In genomic region chr15:102463666-102464065, GRCm38 (mm10) we compare ENCODE assay signal across 11 mouse cellular contexts. TPM values are rescaled to one million over a fixed set of nuclear protein-coding genes. Genes with fewer than 3 reads are reported as not detected.
DNase-seq lines count a peak whose midpoint lies in the region; ATAC-seq and TF ChIP-seq lines count a peak whose summit lies in the region.
"Had no signal": no experiment of that assay in that cellular context is flagged by ENCODE, and none has a peak within 500 bp of the region (broad histone marks: within the 10 kb centered on the region; RNA-seq: fewer than 3 reads in every experiment).

No protein-coding gene starts in this region.

- no peaks in the 10 kb centered on the region for H3K27me3 ChIP-seq in heart, adult 2 months (ENCODE audit: control insufficient read depth, insufficient read depth, low read length)

- no peak overlapping the region for H3K27ac ChIP-seq in heart, adult 2 months

- ATAC-seq in neutrophil, adult 5-6 weeks (ENCODE audit: extremely low read depth, insufficient number of reproducible peaks, low FRiP score, poor library complexity, severe bottlenecking) = 0 out of 2 replicates have a peak, but pooled peaks have one; percentile 23

- DNase-seq in heart, adult 2 months = no peak
- no peak for DNase-seq in heart, postnatal 4 days
- DNase-seq in lung, postnatal 36 days = peak; percentile 78
- DNase-seq in lung, adult 18-20 months = no peak
- DNase-seq in R1 (ENCODE audit: low read depth, low spot score) = peak; percentile 75
- no peak for DNase-seq in adrenal gland, postnatal 4 days (ENCODE audit: low spot score in 2 of 2)
- DNase-seq in gastrocnemius, adult 8-10 months (ENCODE audit: low spot score in 2 of 2) = no peak
- DNase-seq: cerebellum, adult 2 months; layer of hippocampus, postnatal 36 days had no signal

- TF ChIP-seq CTCF in heart, adult 2 months (IDR thresholded peaks at IDR 0.05) = peak; percentile 56

- no peak overlapping the region for H3K9ac ChIP-seq in heart, adult 2 months (ENCODE audit: low read depth, low read length)

- H3K4me1 ChIP-seq in heart, adult 2 months (ENCODE audit: control insufficient read depth, insufficient read depth, low read length) = peaks cover 4% of the 10 kb centered on the region; the same call in 1 of the 2 replicates

- intact Hi-C loops in heart, adult 2 months (cut with DNase I) = no loop called here

- TF ChIP-seq POLR2A in heart, adult 2 months (IDR thresholded peaks at IDR 0.05; ENCODE audit: insufficient read depth, low read depth, low read length) = no peak

- no peaks in the 10 kb centered on the region for H3K36me3 ChIP-seq in heart, adult 2 months (ENCODE audit: control insufficient read depth, insufficient read depth, low read length)

- no peaks in the 10 kb centered on the region for H3K79me2 ChIP-seq in heart, adult 2 months (replicated peaks; ENCODE audit: control insufficient read depth, insufficient read depth, low read length)

- no peak overlapping the region for H3K4me3 ChIP-seq in heart, adult 2 months

- TF ChIP-seq EP300 in heart, adult 2 months (IDR thresholded peaks at IDR 0.05; ENCODE audit: insufficient read depth, low read depth, low read length) = no peak

RNA-seq across cellular contexts. Expression of gene Prr13, which starts 4.8 kb away (rescaled TPM):
- 10 to 100 TPM; 22.8 to 23.2 TPM for total RNA-seq in heart, adult 2 months (2021)
- 75.5 and 78.4 TPM in 2 replicates for polyA plus RNA-seq in heart, adult 2 months (2012; rRNA removed)
- total RNA-seq in heart, postnatal 4 days (2021) = 10 to 100 TPM; 26.4 to 28.0 TPM
- 272 and 296 TPM in 2 replicates for total RNA-seq in neutrophil, adult 5-6 weeks (2017)
- total RNA-seq in adrenal gland, postnatal 4 days (2021) = 10 to 100 TPM; 63.2 to 81.5 TPM
- total RNA-seq in gastrocnemius, adult 8-10 months (2022) = 10 to 100 TPM; 16.4 to 22.3 (median 20.2) TPM

RNA-seq across cellular contexts. Expression of gene Pcbp2, which starts 6.7 kb away (rescaled TPM):
- 100 to 1,000 TPM; 442 to 494 TPM for total RNA-seq in heart, adult 2 months (2021)
- 384 and 453 TPM in 2 replicates for polyA plus RNA-seq in heart, adult 2 months (2012; rRNA removed)
- 100 to 1,000 TPM; 703 to 721 TPM for total RNA-seq in heart, postnatal 4 days (2021)
- total RNA-seq in neutrophil, adult 5-6 weeks (2017) = 144 TPM in 2 replicates
- 100 to 1,000 TPM; 925 to 956 TPM for total RNA-seq in adrenal gland, postnatal 4 days (2021)
- 100 to 1,000 TPM; 379 to 451 (median 385) TPM for total RNA-seq in gastrocnemius, adult 8-10 months (2022)

RNA-seq across cellular contexts. Expression of gene Amhr2, which starts 18.5 kb away (rescaled TPM):
- under 1 TPM; 0.36 to 0.60 TPM for total RNA-seq in heart, adult 2 months (2021)
- polyA plus RNA-seq in heart, adult 2 months (2012; rRNA removed) = 0.31 and 0.44 TPM in 2 replicates
- 1 to 10 TPM in 1 of 2 experiments, under 1 TPM in 1; 0.77 to 1.6 TPM for total RNA-seq in heart, postnatal 4 days (2021)
- 0.74 and 1.2 TPM in 2 replicates for total RNA-seq in neutrophil, adult 5-6 weeks (2017)
- total RNA-seq in adrenal gland, postnatal 4 days (2021) = 1 to 10 TPM; 2.8 to 3.1 TPM
- 10 to 100 TPM in 3 of 4 experiments, 1 to 10 TPM in 1; 9.9 to 14.2 (median 11.7) TPM for total RNA-seq in gastrocnemius, adult 8-10 months (2022)
- total RNA-seq: hematopoietic stem cell, adult 5-6 weeks had no signal

RNA-seq across cellular contexts. Expression of gene Gm10337, which starts 39.9 kb away (rescaled TPM):
- total RNA-seq in heart, adult 2 months (2021) = not detected
- not detected in 2 replicates for polyA plus RNA-seq in heart, adult 2 months (2012; rRNA removed)
- 1 to 10 TPM in 1 of 2 experiments, not detected in 1; 7.3 TPM for total RNA-seq in heart, postnatal 4 days (2021)
- total RNA-seq in neutrophil, adult 5-6 weeks (2017) = not detected in 2 replicates
- total RNA-seq in adrenal gland, postnatal 4 days (2021) = 1 to 10 TPM in 1 of 2 experiments, not detected in 1; 4.3 TPM
- total RNA-seq in gastrocnemius, adult 8-10 months (2022) = not detected
- total RNA-seq: hematopoietic stem cell, adult 5-6 weeks; layer of hippocampus, postnatal 36 days had no signal
- polyA plus RNA-seq: cerebellum, adult 2 months had no signal

RNA-seq across cellular contexts. Expression of gene Map3k12, which starts 53.2 kb away (rescaled TPM):
- total RNA-seq in heart, adult 2 months (2021) = 1 to 10 TPM; 2.1 to 2.4 TPM
- 4.1 and 5.5 TPM in 2 replicates for polyA plus RNA-seq in heart, adult 2 months (2012; rRNA removed)
- 1 to 10 TPM; 5.4 to 6.1 TPM for total RNA-seq in heart, postnatal 4 days (2021)
- 0.93 and 1.2 TPM in 2 replicates for total RNA-seq in neutrophil, adult 5-6 weeks (2017)
- total RNA-seq in adrenal gland, postnatal 4 days (2021) = 10 to 100 TPM; 13.2 to 13.4 TPM
- 1 to 10 TPM in 3 of 4 experiments, under 1 TPM in 1; 0.68 to 1.9 (median 1.5) TPM for total RNA-seq in gastrocnemius, adult 8-10 months (2022)

Comparison
In these comparisons a context has a peak if more than half of its experiments do, and no peak if none do; other contexts are left out.
1. DNase-seq: peak in lung, postnatal 36 days (single experiment) and R1 (single experiment); none in heart, adult 2 months (0 of 2), heart, postnatal 4 days (single experiment), lung, adult 18-20 months (0 of 2), adrenal gland, postnatal 4 days (0 of 2) and gastrocnemius, adult 8-10 months (0 of 2).